Mouse (Mus musculus) fibroblast of lung, adult 2 months (primary cell): ENCODE results near the gene Spaar.

Experiments used
- DNase-seq: peaks from one replicate; pipeline ENCODE4 v3.0.0-alpha.2; 2011; ENCODE audit warnings: low read depth

Spaar gene

GRCm38 (mm10) chr4:43798936-43799335 is 69.1 kb downstream of the Spaar start:
- peak; percentile 72 for DNase-seq
